Mouse (Mus musculus) layer of hippocampus, adult 2 months (tissue): ENCODE results near the gene Muc3a. TPM values are rescaled to one million over a fixed set of nuclear protein-coding genes. Genes with fewer than 3 reads are reported as not detected.

Experiments used
- DNase-seq, 2 experiments: peaks; one replicate each; pipeline ENCODE4 v3.0.0; 2022; ENCODE audit warnings: low spot score in 2 of 2
- H3K27ac ChIP-seq: fragments of 200-600 bp; 2 replicates; pipeline ENCODE4 v1.8.1; 2022
- H3K4me3 ChIP-seq: fragments of 200-600 bp; 2 replicates; pipeline ENCODE4 v1.8.1; 2022; ENCODE audit warnings: mild to moderate bottlenecking
- CTCF ChIP-seq: fragments of 200-600 bp; conservative IDR thresholded peaks from 2 replicates; pipeline ENCODE4 v1.8.1; 2022; ENCODE audit warnings: antibody characterized with exemption, mild to moderate bottlenecking, moderate library complexity
- long read RNA-seq, 2 experiments: library from polyadenylated mRNA; stranded (forward); transcript quantifications; one replicate each; pipeline ENCODE4 v2.0.0; 2021; ENCODE audit warnings: borderline mapping rate in 2 of 2
- total RNA-seq, 2 experiments: library from RNA; stranded (reverse); gene quantifications; 2 replicates each; pipeline ENCODE4 v1.2.3; 2021

The Muc3a gene
- 1 to 10 TPM; 3.6 to 4.2 TPM for total RNA-seq
- long read RNA-seq, experiment 1, partial matches to known transcripts = 1 of 2 reads
- long read RNA-seq, experiment 1, other reads (novel, unspliced or antisense) = 1 of 2 reads
- long read RNA-seq, experiment 2, partial matches to known transcripts = 0 of 1 reads
- long read RNA-seq, experiment 2, other reads (novel, unspliced or antisense) = 1 of 1 reads

- H3K27ac ChIP-seq = no peak within 1 kb of the TSS
- H3K4me3 ChIP-seq = no peak within 1 kb of the TSS
- no peak for TF ChIP-seq CTCF
- DNase-seq = no peak
These were observed at the start of gene Muc3a for GRCm38 (mm10) chr5:137212289-137212688. Gene Muc3a (minus strand): TSS chr5:137212389.

GRCm38 (mm10) chr5:137211114-137211829 lies 917 bp downstream of the Muc3a start:
- no peak for DNase-seq
- Histone ChIP-seq H3K27ac (no peak overlapping the region), H3K4me3 (no peak overlapping the region)
- TF ChIP-seq CTCF = no peak

- TF ChIP-seq CTCF = no peak
- Histone ChIP-seq H3K27ac (no peak overlapping the region), H3K4me3 (no peak overlapping the region)
- no peak for DNase-seq
These were observed 1.5 kb downstream of the Muc3a start for GRCm38 (mm10) chr5:137210689-137211088.

- no peak for DNase-seq
- no peak overlapping the region for H3K27ac ChIP-seq
- TF ChIP-seq CTCF = no peak
- no peak overlapping the region for H3K4me3 ChIP-seq
These were observed 6.9 kb downstream of the Muc3a start for GRCm38 (mm10) chr5:137205301-137205700.

GRCm38 (mm10) chr5:137194488-137195120 lies 17.6 kb downstream of the Muc3a start:
- H3K27ac ChIP-seq = no peak overlapping the region
- H3K4me3 ChIP-seq = no peak overlapping the region
- no peak for TF ChIP-seq CTCF
- no peak for DNase-seq

GRCm38 (mm10) chr5:137193279-137193952 lies 18.8 kb downstream of the Muc3a start:
- DNase-seq = no peak
- Histone ChIP-seq H3K4me3 (no peak overlapping the region), H3K27ac (no peak overlapping the region)
- no peak for TF ChIP-seq CTCF

GRCm38 (mm10) chr5:137189326-137189725 lies 22.9 kb downstream of the Muc3a start:
- H3K27ac ChIP-seq = peak overlapping the region; percentile 68

GRCm38 (mm10) chr5:137185362-137185761 lies 26.8 kb downstream of the Muc3a start:
- no peak overlapping the region for H3K27ac ChIP-seq
- peak in 1 of 2 experiments; percentile 29 for DNase-seq
- TF ChIP-seq CTCF = no peak
- H3K4me3 ChIP-seq = no peak overlapping the region

More at GRCm38 (mm10) chr5:137189326-137189725, 22.9 kb downstream of the Muc3a start:
- no peak for TF ChIP-seq CTCF
- no peak for DNase-seq
- H3K4me3 ChIP-seq = peak overlapping the region; percentile 56

- peak; percentile 17 to 25 for DNase-seq
- Histone ChIP-seq H3K4me3 (no peak overlapping the region), H3K27ac (no peak overlapping the region; the same call in 1 of the 2 replicates)
- TF ChIP-seq CTCF = no peak
These were observed 32.4 kb downstream of the Muc3a start for GRCm38 (mm10) chr5:137179646-137180374.

GRCm38 (mm10) chr5:137173967-137174366 lies 38.2 kb downstream of the Muc3a start:
- DNase-seq = no peak
- H3K27ac ChIP-seq = no peak overlapping the region
- no peak for TF ChIP-seq CTCF
- no peak overlapping the region for H3K4me3 ChIP-seq

GRCm38 (mm10) chr5:137172591-137172990 lies 39.6 kb downstream of the Muc3a start:
- TF ChIP-seq CTCF = no peak
- H3K4me3 ChIP-seq = no peak overlapping the region
- no peak overlapping the region for H3K27ac ChIP-seq
- DNase-seq = no peak

GRCm38 (mm10) chr5:137171478-137171877 lies 40.7 kb downstream of the Muc3a start:
- TF ChIP-seq CTCF = no peak
- H3K4me3 ChIP-seq = no peak overlapping the region
- H3K27ac ChIP-seq = no peak overlapping the region

More at GRCm38 (mm10) chr5:137171478-137171877, 40.7 kb downstream of the Muc3a start:
- no peak for DNase-seq
